Mouse (Mus musculus) hindbrain, embryonic 13.5 days (tissue): ENCODE data around the gene Mon2. TPM values are rescaled to one million over a fixed set of nuclear protein-coding genes. Genes with fewer than 3 reads are reported as not detected.

Experiments
- ATAC-seq: fragments of 200-750 bp; cut with Nextera tagmentation; 2 replicates; pipeline ENCODE4 v1.8.0; 2017; ENCODE audit warnings: moderate TSS enrichment; ENCODE audit not compliant: low FRiP score
- H3K27ac ChIP-seq: fragments of 300-500 bp; sonication (generic); 2 replicates; pipeline ENCODE4 v1.5.1; 2015; ENCODE audit warnings: inconsistent platforms, mild to moderate bottlenecking, moderate library complexity
- H3K27me3 ChIP-seq: fragments of 300-500 bp; sonication (generic); 2 replicates; pipeline ENCODE4 v1.6.1; 2015; ENCODE audit warnings: mild to moderate bottlenecking, inconsistent platforms
- H3K36me3 ChIP-seq: fragments of 300-500 bp; sonication (generic); 2 replicates; pipeline ENCODE4 v1.6.1; 2015; ENCODE audit warnings: mild to moderate bottlenecking, inconsistent platforms
- H3K4me1 ChIP-seq: fragments of 300-500 bp; sonication (generic); replicated peaks from 2 replicates; pipeline ENCODE4 v1.6.1; 2015; ENCODE audit warnings: inconsistent platforms
- H3K4me2 ChIP-seq: fragments of 300-500 bp; sonication (generic); 2 replicates; pipeline ENCODE4 v1.6.1; 2015; ENCODE audit warnings: inconsistent platforms, mild to moderate bottlenecking, moderate library complexity
- H3K4me3 ChIP-seq: fragments of 300-500 bp; sonication (generic); 2 replicates; pipeline ENCODE4 v1.5.1; 2015; ENCODE audit warnings: mild to moderate bottlenecking, inconsistent platforms
- H3K9ac ChIP-seq: fragments of 300-500 bp; sonication (generic); 2 replicates; pipeline ENCODE4 v1.6.1; 2015; ENCODE audit warnings: mild to moderate bottlenecking, inconsistent platforms
- H3K9me3 ChIP-seq: fragments of 300-500 bp; sonication (generic); 2 replicates; pipeline ENCODE4 v1.6.1; 2016; ENCODE audit warnings: inconsistent platforms
- WGBS: fragments of 180-500 bp; shearing (Covaris S2); methylation state at CpG from one replicate; pipeline ENCODE4 v1.1.7; 2015; 5-methylcytosine and 5-hydroxymethylcytosine counted together
- polyA plus RNA-seq: library from polyadenylated mRNA; unstranded; fragments of >200 nt; fragmentation: Nextera tagmentation; extraction: Ambion mirVana; gene quantifications from 2 replicates; pipeline ENCODE4 v1.2.1, GENCODE M21; 2015

Mon2 gene
- 26.7 and 27.9 TPM in 2 replicates for polyA plus RNA-seq

- Histone ChIP-seq H3K9ac (peak within 1 kb of the TSS; percentile 96), H3K4me1 (peaks cover 21% of the 10 kb centered on the region), H3K36me3 (peaks cover 18% of the 10 kb centered on the region), H3K4me3 (peak within 1 kb of the TSS; percentile 99), H3K9me3 (no peaks in the 10 kb centered on the region; the same call in 1 of the 2 replicates), H3K4me2 (peak within 1 kb of the TSS; percentile 74), H3K27ac (peak within 1 kb of the TSS; percentile 93), H3K27me3 (peaks cover 5% of the 10 kb centered on the region; the same call in 1 of the 2 replicates)
- under 1% methylated on average over 58 of the region's 58 CpGs for WGBS
- peak; percentile 99 for ATAC-seq
Observed at GRCm38 (mm10) chr10:123076245-123077023, at the start of gene Mon2. Gene Mon2 (minus strand): TSS chr10:123076505.

GRCm38 (mm10) chr10:123120666-123121392 is 44.5 kb upstream of the Mon2 start:
- Histone ChIP-seq H3K9me3 (no peaks in the 10 kb centered on the region), H3K4me1 (no peaks in the 10 kb centered on the region), H3K4me3 (no peak overlapping the region), H3K27ac (no peak overlapping the region), H3K27me3 (no peaks in the 10 kb centered on the region), H3K36me3 (peaks cover 90% of the 10 kb centered on the region), H3K4me2 (no peak overlapping the region), H3K9ac (no peak overlapping the region)
- ATAC-seq: no peak
- WGBS: 95% methylated on average over 14 of the region's 14 CpGs

GRCm38 (mm10) chr10:123116861-123117260 is 40.6 kb upstream of the Mon2 start:
- Histone ChIP-seq H3K4me1 (no peaks in the 10 kb centered on the region), H3K27me3 (no peaks in the 10 kb centered on the region), H3K9ac (no peak overlapping the region), H3K36me3 (peaks cover 83% of the 10 kb centered on the region), H3K4me3 (no peak overlapping the region), H3K9me3 (no peaks in the 10 kb centered on the region), H3K27ac (no peak overlapping the region), H3K4me2 (no peak overlapping the region)
- 84% methylated on average over 14 of the region's 14 CpGs for WGBS
- ATAC-seq: no peak

GRCm38 (mm10) chr10:123113466-123113865 is 37.2 kb upstream of the Mon2 start:
- Histone ChIP-seq H3K4me1 (no peaks in the 10 kb centered on the region), H3K36me3 (peaks cover 65% of the 10 kb centered on the region), H3K9ac (no peak overlapping the region), H3K4me2 (no peak overlapping the region), H3K27ac (no peak overlapping the region), H3K9me3 (no peaks in the 10 kb centered on the region), H3K27me3 (no peaks in the 10 kb centered on the region), H3K4me3 (no peak overlapping the region)
- WGBS: 95% methylated on average over 8 of the region's 8 CpGs
- ATAC-seq: no peak

- Histone ChIP-seq H3K9me3 (no peaks in the 10 kb centered on the region), H3K4me3 (no peak overlapping the region), H3K4me1 (no peaks in the 10 kb centered on the region), H3K36me3 (peaks cover 60% of the 10 kb centered on the region), H3K4me2 (no peak overlapping the region), H3K27ac (no peak overlapping the region), H3K27me3 (no peaks in the 10 kb centered on the region), H3K9ac (no peak overlapping the region)
- 91% methylated on average over 9 of the region's 9 CpGs for WGBS
- no peak for ATAC-seq
Observed at GRCm38 (mm10) chr10:123112787-123113168, 36.5 kb upstream of the Mon2 start.

GRCm38 (mm10) chr10:123112056-123112786 is 35.9 kb upstream of the Mon2 start:
- H3K9ac ChIP-seq: no peak overlapping the region
- H3K36me3 ChIP-seq: peaks cover 59% of the 10 kb centered on the region
- H3K4me2 ChIP-seq: no peak overlapping the region
- 93% methylated on average over 11 of the region's 11 CpGs for WGBS
- no peaks in the 10 kb centered on the region for H3K4me1 ChIP-seq
- ATAC-seq: no peak
- H3K27me3 ChIP-seq: no peaks in the 10 kb centered on the region
- H3K27ac ChIP-seq: no peak overlapping the region
- no peaks in the 10 kb centered on the region for H3K9me3 ChIP-seq
- no peak overlapping the region for H3K4me3 ChIP-seq

- Histone ChIP-seq H3K4me3 (no peak overlapping the region), H3K36me3 (peaks cover 43% of the 10 kb centered on the region), H3K4me1 (no peaks in the 10 kb centered on the region), H3K27me3 (no peaks in the 10 kb centered on the region), H3K27ac (no peak overlapping the region), H3K4me2 (no peak overlapping the region), H3K9ac (no peak overlapping the region), H3K9me3 (no peaks in the 10 kb centered on the region)
- WGBS: 73% methylated on average over 11 of the region's 11 CpGs
- no peak for ATAC-seq
Observed at GRCm38 (mm10) chr10:123110548-123110947, 34.2 kb upstream of the Mon2 start.

- ATAC-seq: no peak
- Histone ChIP-seq H3K9me3 (no peaks in the 10 kb centered on the region), H3K4me1 (no peaks in the 10 kb centered on the region), H3K4me2 (no peak overlapping the region), H3K4me3 (no peak overlapping the region), H3K27me3 (no peaks in the 10 kb centered on the region), H3K36me3 (peaks cover 25% of the 10 kb centered on the region), H3K9ac (no peak overlapping the region), H3K27ac (no peak overlapping the region)
- 100% methylated on average over 1 of the region's 1 CpGs for WGBS
Observed at GRCm38 (mm10) chr10:123108527-123108926, 32.2 kb upstream of the Mon2 start.

GRCm38 (mm10) chr10:123108121-123108520 is 31.8 kb upstream of the Mon2 start:
- Histone ChIP-seq H3K4me2 (no peak overlapping the region), H3K4me3 (no peak overlapping the region), H3K27me3 (no peaks in the 10 kb centered on the region), H3K4me1 (no peaks in the 10 kb centered on the region), H3K9me3 (no peaks in the 10 kb centered on the region), H3K27ac (no peak overlapping the region), H3K36me3 (peaks cover 22% of the 10 kb centered on the region), H3K9ac (no peak overlapping the region)
- WGBS: 96% methylated on average over 5 of the region's 5 CpGs
- ATAC-seq: no peak

GRCm38 (mm10) chr10:123101303-123101702 is 25.0 kb upstream of the Mon2 start:
- no peaks in the 10 kb centered on the region for H3K9me3 ChIP-seq
- no peak overlapping the region for H3K9ac ChIP-seq
- H3K27ac ChIP-seq: no peak overlapping the region
- H3K4me3 ChIP-seq: no peak overlapping the region
- no peak for ATAC-seq
- no peaks in the 10 kb centered on the region for H3K36me3 ChIP-seq
- 92% methylated on average over 1 of the region's 1 CpGs for WGBS
- no peaks in the 10 kb centered on the region for H3K4me1 ChIP-seq
- H3K27me3 ChIP-seq: no peaks in the 10 kb centered on the region
- no peak overlapping the region for H3K4me2 ChIP-seq

- Histone ChIP-seq H3K27me3 (no peaks in the 10 kb centered on the region), H3K36me3 (no peaks in the 10 kb centered on the region), H3K4me1 (no peaks in the 10 kb centered on the region), H3K4me2 (no peak overlapping the region), H3K4me3 (no peak overlapping the region), H3K9me3 (no peaks in the 10 kb centered on the region), H3K9ac (no peak overlapping the region), H3K27ac (no peak overlapping the region)
- ATAC-seq: no peak
- 95% methylated on average over 2 of the region's 2 CpGs for WGBS
Observed at GRCm38 (mm10) chr10:123100584-123100983, 24.3 kb upstream of the Mon2 start.

- no peak for ATAC-seq
- H3K4me2 ChIP-seq: no peak overlapping the region
- H3K9ac ChIP-seq: no peak overlapping the region
- no peaks in the 10 kb centered on the region for H3K9me3 ChIP-seq
- WGBS: 80% methylated on average over 7 of the region's 7 CpGs
- H3K4me1 ChIP-seq: no peaks in the 10 kb centered on the region
- H3K27ac ChIP-seq: no peak overlapping the region
- no peak overlapping the region for H3K4me3 ChIP-seq
- H3K36me3 ChIP-seq: no peaks in the 10 kb centered on the region
- no peaks in the 10 kb centered on the region for H3K27me3 ChIP-seq
Observed at GRCm38 (mm10) chr10:123094504-123094903, 18.2 kb upstream of the Mon2 start.
